Mouse (Mus musculus) hindbrain, embryonic 15.5 days (tissue): ENCODE measurements around the gene Cdk6. TPM values are rescaled to one million over a fixed set of nuclear protein-coding genes. Genes with fewer than 3 reads are reported as not detected.
"Not testable (repeated sequence)": the region's sequence is repeated elsewhere in the genome, so short reads cannot be mapped to it uniquely, and the experiment has no call there.

ENCODE experiments used
- ATAC-seq: fragments of 200-750 bp; cut with Nextera tagmentation; 2 replicates; pipeline ENCODE4 v1.8.0; 2017; ENCODE audit warnings: low read depth, moderate number of reproducible peaks, moderate TSS enrichment; ENCODE audit not compliant: low FRiP score
- H3K27ac ChIP-seq: fragments of 300-500 bp; sonication (generic); replicated peaks from 2 replicates; pipeline ENCODE4 v1.5.1; 2015; ENCODE audit warnings: mild to moderate bottlenecking, inconsistent platforms
- H3K27me3 ChIP-seq: fragments of 300-500 bp; sonication (generic); 2 replicates; pipeline ENCODE4 v1.6.1; 2015; ENCODE audit warnings: control low read depth, inconsistent platforms
- H3K36me3 ChIP-seq: fragments of 300-500 bp; sonication (generic); 2 replicates; pipeline ENCODE4 v1.6.1; 2015; ENCODE audit warnings: control low read depth, inconsistent platforms
- H3K4me1 ChIP-seq: fragments of 300-500 bp; sonication (generic); replicated peaks from 2 replicates; pipeline ENCODE4 v1.6.1; 2015; ENCODE audit warnings: control low read depth, inconsistent platforms
- H3K4me2 ChIP-seq: fragments of 300-500 bp; sonication (generic); 2 replicates; pipeline ENCODE4 v1.6.1; 2015; ENCODE audit warnings: moderate library complexity, mild to moderate bottlenecking, inconsistent platforms
- H3K4me3 ChIP-seq: fragments of 300-500 bp; sonication (generic); 2 replicates; pipeline ENCODE4 v1.5.1; 2015; ENCODE audit warnings: mild to moderate bottlenecking, inconsistent platforms
- H3K9ac ChIP-seq: fragments of 300-500 bp; sonication (generic); 2 replicates; pipeline ENCODE4 v1.6.1; 2015; ENCODE audit warnings: inconsistent platforms
- H3K9me3 ChIP-seq: fragments of 300-500 bp; sonication (generic); 2 replicates; pipeline ENCODE4 v1.6.1; 2016; ENCODE audit warnings: control low read depth, inconsistent platforms
- WGBS: fragments of 180-500 bp; shearing (Covaris S2); methylation state at CpG from one replicate; pipeline ENCODE4 v1.1.7; 2015; 5-methylcytosine and 5-hydroxymethylcytosine counted together
- polyA plus RNA-seq: library from polyadenylated mRNA; unstranded; fragments of >200 nt; fragmentation: Nextera tagmentation; extraction: Ambion mirVana; gene quantifications from 2 replicates; pipeline ENCODE4 v1.2.1, GENCODE M21; 2015

Gene Cdk6
- polyA plus RNA-seq, 1 experiment from 2014 or later: 12.0 TPM

DNA sequence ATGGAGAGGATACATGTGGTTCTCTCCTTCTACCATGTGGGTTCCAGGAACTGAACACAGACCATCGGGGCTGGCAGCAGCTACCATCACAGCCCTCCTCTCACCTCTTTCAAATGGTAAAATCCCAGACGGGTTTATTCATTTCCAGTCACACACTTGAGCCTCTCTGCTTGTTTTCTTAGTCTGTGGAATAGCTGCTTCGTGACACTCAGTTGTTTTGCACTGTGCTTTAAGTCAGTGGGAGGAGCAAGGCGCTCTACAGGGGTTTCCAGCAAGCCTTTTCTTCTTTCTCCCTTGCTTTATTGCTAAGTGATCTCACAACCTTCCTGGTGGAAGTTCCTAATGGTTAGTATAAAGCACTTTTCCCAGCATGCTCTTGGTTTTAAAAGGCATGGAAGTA, 10.6 kb downstream of the Cdk6 start:
- 53% methylated on average over 4 of the region's 4 CpGs for WGBS
- H3K4me2 ChIP-seq, H3K27ac ChIP-seq, H3K9me3 ChIP-seq, ATAC-seq, H3K4me1 ChIP-seq, H3K27me3 ChIP-seq, H3K4me3 ChIP-seq, H3K9ac ChIP-seq, H3K36me3 ChIP-seq: not testable (repeated sequence)

GRCm38 (mm10) chr5:3352314-3352713, 11.0 kb downstream of the Cdk6 start:
- H3K9me3 ChIP-seq: no peaks in the 10 kb centered on the region
- WGBS: 94% methylated on average over 3 of the region's 3 CpGs
- H3K27ac ChIP-seq: no peak overlapping the region
- H3K4me3 ChIP-seq: no peak overlapping the region
- no peak overlapping the region for H3K9ac ChIP-seq
- H3K4me1 ChIP-seq: no peaks in the 10 kb centered on the region
- H3K36me3 ChIP-seq: no peaks in the 10 kb centered on the region
- no peak for ATAC-seq
- H3K4me2 ChIP-seq: no peak overlapping the region
- no peaks in the 10 kb centered on the region for H3K27me3 ChIP-seq

- H3K9me3 ChIP-seq: no peaks in the 10 kb centered on the region
- no peaks in the 10 kb centered on the region for H3K27me3 ChIP-seq
- 94% methylated on average over 3 of the region's 3 CpGs for WGBS
- no peaks in the 10 kb centered on the region for H3K36me3 ChIP-seq
- H3K27ac ChIP-seq: no peak overlapping the region
- no peak overlapping the region for H3K4me2 ChIP-seq
- H3K4me3 ChIP-seq: no peak overlapping the region
- no peak overlapping the region for H3K9ac ChIP-seq
- H3K4me1 ChIP-seq: no peaks in the 10 kb centered on the region
- ATAC-seq: no peak
These were observed 11.5 kb downstream of the Cdk6 start for GRCm38 (mm10) chr5:3352827-3353226.

- no peak for ATAC-seq
- Histone ChIP-seq H3K9ac (no peak overlapping the region), H3K4me3 (no peak overlapping the region), H3K4me1 (no peaks in the 10 kb centered on the region), H3K36me3 (no peaks in the 10 kb centered on the region), H3K4me2 (no peak overlapping the region), H3K9me3 (no peaks in the 10 kb centered on the region), H3K27ac (no peak overlapping the region), H3K27me3 (no peaks in the 10 kb centered on the region)
- 94% methylated on average over 5 of the region's 5 CpGs for WGBS
These were observed 13.0 kb downstream of the Cdk6 start for GRCm38 (mm10) chr5:3354307-3354706.

GRCm38 (mm10) chr5:3355032-3355536, 13.8 kb downstream of the Cdk6 start:
- 0 out of 2 replicates have a peak, but pooled peaks have one; percentile 8 for ATAC-seq
- Histone ChIP-seq H3K36me3 (no peaks in the 10 kb centered on the region), H3K9ac (no peak overlapping the region), H3K9me3 (no peaks in the 10 kb centered on the region), H3K27me3 (no peaks in the 10 kb centered on the region), H3K4me1 (no peaks in the 10 kb centered on the region), H3K4me2 (no peak overlapping the region), H3K4me3 (no peak overlapping the region), H3K27ac (no peak overlapping the region)
- WGBS: 95% methylated on average over 12 of the region's 12 CpGs

GRCm38 (mm10) chr5:3355560-3356260, 14.4 kb downstream of the Cdk6 start:
- Histone ChIP-seq H3K4me2 (no peak overlapping the region), H3K9me3 (no peaks in the 10 kb centered on the region), H3K27me3 (no peaks in the 10 kb centered on the region), H3K36me3 (no peaks in the 10 kb centered on the region), H3K4me3 (no peak overlapping the region), H3K4me1 (no peaks in the 10 kb centered on the region), H3K27ac (no peak overlapping the region), H3K9ac (no peak overlapping the region)
- ATAC-seq: no peak
- WGBS: 71% methylated on average over 11 of the region's 11 CpGs

GRCm38 (mm10) chr5:3356261-3356778, 15.0 kb downstream of the Cdk6 start:
- H3K27me3 ChIP-seq: no peaks in the 10 kb centered on the region
- WGBS: 69% methylated on average over 10 of the region's 10 CpGs
- H3K36me3 ChIP-seq: no peaks in the 10 kb centered on the region
- H3K27ac ChIP-seq: no peak overlapping the region
- H3K9ac ChIP-seq: no peak overlapping the region
- H3K4me2 ChIP-seq: no peak overlapping the region
- no peaks in the 10 kb centered on the region for H3K9me3 ChIP-seq
- no peak overlapping the region for H3K4me3 ChIP-seq
- no peaks in the 10 kb centered on the region for H3K4me1 ChIP-seq
- ATAC-seq: no peak

- ATAC-seq: no peak
- 95% methylated on average over 6 of the region's 6 CpGs for WGBS
- no peaks in the 10 kb centered on the region for H3K4me1 ChIP-seq
These were observed 16.2 kb downstream of the Cdk6 start for GRCm38 (mm10) chr5:3357496-3357895.

DNA sequence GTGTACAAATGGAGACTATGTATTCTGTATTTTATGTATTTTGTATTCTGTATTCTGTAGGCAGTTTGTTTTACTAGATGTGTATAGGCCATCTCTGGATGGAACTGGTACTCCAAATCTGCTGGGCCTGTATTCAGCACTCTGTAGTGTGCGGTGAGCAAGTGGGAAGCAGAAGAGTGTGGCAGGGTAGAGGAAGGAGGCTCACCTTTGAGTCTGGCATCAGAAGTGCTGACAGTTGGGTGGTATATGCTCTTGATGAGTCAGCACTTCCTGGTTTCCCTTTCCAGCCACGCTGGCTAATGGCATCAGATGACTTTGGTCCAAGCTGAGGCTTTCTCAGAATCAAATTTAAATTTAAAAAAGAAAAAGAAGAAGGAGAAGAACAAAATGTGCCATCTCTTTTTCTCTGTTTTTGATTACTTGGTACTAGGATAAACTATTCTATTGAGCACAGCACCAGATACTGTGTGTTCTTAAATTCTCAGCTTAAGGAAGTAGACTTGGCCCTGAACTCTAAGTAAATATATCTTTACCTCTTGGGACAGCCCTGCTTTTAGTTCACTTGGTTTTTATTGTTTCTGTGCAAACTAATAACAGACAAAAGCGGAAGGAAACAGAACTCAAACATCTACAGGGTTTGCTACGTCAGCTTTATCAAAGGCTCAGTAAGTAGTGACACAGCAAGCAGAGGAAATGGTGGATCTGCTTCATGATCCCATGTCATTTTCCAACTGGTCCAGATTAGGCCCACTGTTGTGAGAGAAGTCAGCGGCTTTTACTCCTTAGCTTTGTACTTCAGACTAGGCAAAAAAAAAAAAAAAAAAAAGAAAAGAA, 17.6 kb downstream of the Cdk6 start:
- ATAC-seq: no peak
- H3K36me3 ChIP-seq: no peaks in the 10 kb centered on the region
- no peaks in the 10 kb centered on the region for H3K9me3 ChIP-seq
- no peaks in the 10 kb centered on the region for H3K4me1 ChIP-seq
- no peak overlapping the region for H3K4me2 ChIP-seq
- no peak overlapping the region for H3K4me3 ChIP-seq
- H3K9ac ChIP-seq: no peak overlapping the region
- no peaks in the 10 kb centered on the region for H3K27me3 ChIP-seq
- WGBS: 83% methylated on average over 5 of the region's 5 CpGs
- no peak overlapping the region for H3K27ac ChIP-seq

More at GRCm38 (mm10) chr5:3357496-3357895, 16.2 kb downstream of the Cdk6 start:
- Histone ChIP-seq H3K27me3 (no peaks in the 10 kb centered on the region), H3K4me2 (no peak overlapping the region), H3K9ac (no peak overlapping the region), H3K9me3 (no peaks in the 10 kb centered on the region), H3K27ac (no peak overlapping the region), H3K36me3 (no peaks in the 10 kb centered on the region), H3K4me3 (no peak overlapping the region)

GRCm38 (mm10) chr5:3359914-3360313, 18.6 kb downstream of the Cdk6 start:
- Histone ChIP-seq H3K36me3 (no peaks in the 10 kb centered on the region), H3K4me2 (no peak overlapping the region), H3K27ac (no peak overlapping the region), H3K9me3 (no peaks in the 10 kb centered on the region), H3K4me1 (no peaks in the 10 kb centered on the region), H3K4me3 (no peak overlapping the region), H3K9ac (no peak overlapping the region), H3K27me3 (no peaks in the 10 kb centered on the region)
- WGBS: 88% methylated on average over 7 of the region's 7 CpGs
- no peak for ATAC-seq

DNA sequence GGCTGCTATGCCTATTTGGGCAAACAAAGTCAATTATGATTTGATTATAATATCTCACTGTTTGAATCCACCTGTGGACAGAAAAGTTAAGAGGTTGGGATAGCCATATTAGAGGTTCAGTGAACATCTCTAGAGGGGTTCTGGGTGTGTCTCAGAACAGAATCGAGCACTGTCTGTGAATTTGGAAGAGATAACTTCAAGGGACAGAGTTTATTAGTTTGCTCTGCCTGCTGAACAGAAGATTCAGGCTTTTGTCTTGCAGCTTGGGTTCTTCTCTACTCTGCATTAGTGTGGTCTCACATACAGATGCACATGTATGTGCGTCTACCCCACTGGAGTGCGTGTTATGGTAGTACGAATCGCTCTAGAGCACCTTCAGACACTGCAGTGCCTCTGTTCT, 20.0 kb downstream of the Cdk6 start:
- no peaks in the 10 kb centered on the region for H3K4me1 ChIP-seq
- WGBS: 97% methylated on average over 5 of the region's 5 CpGs
- no peak overlapping the region for H3K9ac ChIP-seq
- H3K4me3 ChIP-seq: no peak overlapping the region
- no peak overlapping the region for H3K4me2 ChIP-seq
- no peaks in the 10 kb centered on the region for H3K9me3 ChIP-seq
- no peaks in the 10 kb centered on the region for H3K27me3 ChIP-seq
- no peak overlapping the region for H3K27ac ChIP-seq
- H3K36me3 ChIP-seq: no peaks in the 10 kb centered on the region
- ATAC-seq: no peak

GRCm38 (mm10) chr5:3362111-3362510, 20.8 kb downstream of the Cdk6 start:
- Histone ChIP-seq H3K4me3 (no peak overlapping the region), H3K27ac (no peak overlapping the region), H3K4me1 (no peaks in the 10 kb centered on the region), H3K36me3 (no peaks in the 10 kb centered on the region), H3K27me3 (no peaks in the 10 kb centered on the region), H3K9me3 (no peaks in the 10 kb centered on the region), H3K9ac (no peak overlapping the region), H3K4me2 (no peak overlapping the region)
- no peak for ATAC-seq
- WGBS: 91% methylated on average over 8 of the region's 8 CpGs
